Mouse (Mus musculus) forelimb bud, embryonic 11.5 days (tissue): Measurements from ENCODE around the gene Prim2.

ENCODE experiments used
- DNase-seq: peaks from one replicate; pipeline ENCODE4 v3.0.0-alpha.2; 2012; ENCODE audit warnings: low read depth, low spot score

Prim2 gene

DNA sequence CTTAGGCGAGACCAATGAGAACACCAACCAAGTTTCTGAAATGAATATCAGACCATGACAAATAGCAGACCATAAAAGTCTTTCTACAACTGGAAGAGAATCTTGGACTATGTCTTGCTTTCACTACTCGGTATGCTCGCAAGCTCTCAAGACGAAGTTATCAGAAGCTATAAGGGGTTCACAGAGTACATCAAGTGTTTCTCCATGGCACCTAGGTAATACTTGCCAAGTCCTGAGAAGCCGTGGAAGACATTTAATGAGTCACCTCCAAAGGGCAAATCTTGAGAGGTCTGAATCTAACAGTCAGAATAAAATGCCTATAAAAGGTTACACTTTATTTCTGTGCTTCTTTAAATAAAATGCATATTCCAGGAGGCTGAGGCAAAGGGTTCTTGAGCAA is 181.2 kb downstream of the Prim2 start:
- DNase-seq: no peak

GRCm38 (mm10) chr1:33483746-33484145 is 185.8 kb downstream of the Prim2 start:
- DNase-seq: no peak

DNA sequence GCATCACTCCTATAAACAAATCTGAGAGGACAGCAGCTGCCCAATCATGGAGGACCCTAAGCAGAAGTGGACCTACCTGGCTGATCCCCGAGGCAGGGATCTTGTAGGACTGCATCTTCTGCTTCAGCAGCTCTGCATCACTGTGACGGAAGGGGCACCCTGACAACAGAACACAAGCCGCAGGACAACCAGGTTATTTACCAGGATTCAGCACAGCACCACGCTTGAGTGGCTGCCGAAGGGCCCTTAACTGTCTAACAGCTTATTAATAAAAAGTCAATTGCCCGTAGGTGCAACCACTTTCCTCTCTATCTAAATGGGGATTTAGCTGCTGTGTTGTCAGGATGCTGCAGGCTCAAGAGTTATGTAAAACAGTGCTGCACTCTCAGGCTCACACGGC is 189.2 kb downstream of the Prim2 start:
- DNase-seq: no peak

DNA sequence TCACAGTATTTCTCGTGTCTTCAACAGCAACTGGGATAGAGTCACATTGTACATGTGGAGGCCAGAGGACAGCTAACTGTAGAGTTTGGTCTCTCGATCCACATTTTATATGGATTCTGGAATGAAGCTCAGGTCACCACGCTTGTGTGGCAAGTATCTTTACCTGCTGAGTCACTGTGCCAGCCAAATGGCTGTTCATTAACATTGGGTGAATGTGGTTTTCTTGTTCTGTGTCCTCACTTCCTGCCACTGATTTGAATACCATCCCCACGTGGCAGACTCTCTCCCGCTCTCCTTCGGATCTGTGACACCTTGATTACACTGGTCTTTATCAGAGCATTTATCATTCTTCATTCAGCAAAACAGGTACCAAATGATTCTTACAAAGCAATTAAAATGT is 198.5 kb downstream of the Prim2 start:
- no peak for DNase-seq

DNA sequence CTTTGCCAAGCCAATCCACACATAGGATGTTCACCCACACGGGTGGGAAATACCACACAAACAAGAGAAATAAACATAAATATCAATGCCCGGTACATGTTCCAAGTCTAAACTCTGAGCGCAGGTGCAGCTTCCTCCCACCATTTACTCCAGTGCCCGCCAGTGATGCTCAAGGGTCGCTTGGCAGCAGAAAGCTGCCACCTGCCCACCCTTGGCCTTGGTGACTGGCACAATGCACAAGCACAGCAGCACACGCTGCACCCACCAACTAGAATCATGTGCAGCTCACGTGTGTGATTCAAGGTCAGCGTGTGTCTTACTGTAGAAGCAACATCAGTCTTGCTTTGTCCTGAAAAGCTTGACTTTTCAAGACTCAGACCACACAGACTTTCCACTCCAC is 199.4 kb downstream of the Prim2 start:
- DNase-seq: no peak

DNA sequence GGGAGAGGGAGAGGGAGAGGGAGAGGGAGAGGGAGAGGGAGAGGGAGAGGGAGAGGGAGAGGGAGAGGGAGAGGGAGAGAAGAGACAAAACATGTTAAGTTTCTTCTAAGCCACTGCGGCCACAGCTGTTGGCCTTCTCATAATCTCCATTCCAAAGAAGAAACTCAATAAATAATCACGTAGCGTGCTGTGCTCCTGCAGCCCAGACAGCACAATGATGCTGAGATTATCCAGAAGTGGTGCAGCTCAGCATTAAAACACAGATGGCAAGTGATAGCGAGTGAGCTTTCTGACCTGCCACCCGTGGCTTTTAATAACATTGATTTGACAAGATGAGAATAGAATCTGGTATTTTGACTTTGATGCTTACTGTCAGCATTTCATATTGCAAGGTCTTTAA is 205.4 kb downstream of the Prim2 start:
- DNase-seq: no peak

DNA sequence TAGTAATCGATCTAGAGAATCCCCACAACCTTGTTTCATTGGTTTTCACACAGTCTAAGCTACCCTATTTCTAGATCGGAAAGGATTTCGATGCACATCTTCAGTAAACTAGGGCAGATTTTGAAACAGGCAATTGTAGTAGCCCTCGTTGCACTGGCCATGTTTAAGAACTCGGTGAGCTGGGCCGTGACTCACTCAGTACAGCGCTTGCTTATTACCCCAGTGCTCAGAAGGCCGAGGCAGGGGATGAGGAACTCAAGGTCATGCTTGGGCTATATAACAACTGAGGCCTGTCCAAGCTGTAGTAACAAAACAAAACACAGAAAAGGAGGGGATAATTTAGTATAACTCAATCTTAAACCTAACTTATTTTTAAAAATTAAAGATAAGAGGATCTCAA is 208.9 kb downstream of the Prim2 start:
- DNase-seq: no peak

GRCm38 (mm10) chr1:33460262-33460661 is 209.3 kb downstream of the Prim2 start:
- no peak for DNase-seq

DNA sequence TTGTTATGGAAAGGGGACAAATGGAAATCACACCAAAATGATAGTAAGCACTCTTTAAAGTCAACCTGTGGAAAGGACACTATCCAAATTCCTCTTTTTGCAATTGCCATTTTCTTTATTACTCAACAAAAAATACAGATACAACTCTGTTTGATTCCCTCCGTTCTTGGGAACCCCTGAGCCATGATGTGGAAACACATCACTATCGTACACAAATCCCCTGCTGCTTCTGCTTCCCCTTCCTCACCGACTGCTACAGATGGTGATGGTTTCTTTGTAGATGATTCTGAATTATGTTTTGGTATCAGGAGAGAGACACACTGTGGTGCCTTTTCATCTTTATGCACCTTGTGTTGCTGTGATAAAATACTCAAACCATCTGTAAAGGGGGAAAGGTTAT is 210.6 kb downstream of the Prim2 start:
- DNase-seq: no peak

GRCm38 (mm10) chr1:33454251-33454650 is 215.3 kb downstream of the Prim2 start:
- no peak for DNase-seq

GRCm38 (mm10) chr1:33453299-33453698 is 216.3 kb downstream of the Prim2 start:
- DNase-seq: no peak

GRCm38 (mm10) chr1:33447179-33447578 is 222.4 kb downstream of the Prim2 start:
- no peak for DNase-seq

DNA sequence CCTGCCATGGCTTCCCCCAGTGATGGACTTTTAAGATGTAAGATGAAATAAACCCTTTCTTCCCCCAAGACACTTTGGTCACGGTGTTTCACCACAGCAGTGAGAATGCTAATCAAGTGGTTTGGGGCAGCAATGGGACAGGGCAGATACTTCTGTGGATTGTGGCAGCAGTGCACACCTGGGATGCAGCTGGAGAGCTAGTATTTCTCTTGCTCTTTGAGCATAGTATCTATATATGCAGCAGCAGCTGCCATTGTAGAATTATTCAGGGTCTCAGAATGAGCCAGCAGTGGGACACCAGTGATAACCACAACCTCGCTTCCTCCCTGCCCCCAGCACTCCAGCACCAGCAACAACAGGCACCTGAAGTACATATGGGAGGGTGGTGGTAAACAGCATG is 233.4 kb downstream of the Prim2 start:
- no peak for DNase-seq
